ENCODE assay signal across 7 mouse cellular contexts in the genomic region with DNA sequence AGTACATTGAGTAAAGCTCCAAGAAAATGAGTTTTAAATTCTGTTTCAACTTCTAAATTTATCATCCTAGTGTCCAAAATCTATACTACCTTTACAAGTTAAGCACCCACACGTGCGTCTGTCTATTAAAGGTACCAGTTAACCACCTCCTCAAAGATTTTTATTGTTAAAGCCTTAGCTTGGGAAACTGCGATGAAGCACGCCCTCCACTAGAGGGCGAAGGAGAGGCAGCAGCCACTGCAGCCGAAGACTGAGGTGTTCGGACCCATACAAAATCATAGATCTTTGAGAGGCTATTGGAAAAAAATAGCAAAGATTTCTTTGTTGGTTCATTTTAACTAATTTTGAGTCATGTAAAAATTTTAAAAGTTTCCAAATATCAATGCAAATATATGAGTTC. TPM values are rescaled to one million over a fixed set of nuclear protein-coding genes. Genes with fewer than 3 reads are reported as not detected.
DNase-seq lines count a peak whose midpoint lies in the region; ATAC-seq and TF ChIP-seq lines count a peak whose summit lies in the region.

No protein-coding gene starts in this region.

- TF ChIP-seq CTCF in E14TG2a.4 (conservative IDR thresholded peaks at IDR 0.05; ENCODE audit: low read length): peak; percentile 97
- TF ChIP-seq CTCF in Patski (IDR thresholded peaks at IDR 0.05): peak; percentile 95
- peak; percentile 74 for TF ChIP-seq CTCF in cortical plate, adult 2 months (IDR thresholded peaks at IDR 0.05; ENCODE audit: extremely low read depth, insufficient read depth, low read length)

- POLR2A ChIA-PET in Patski (lab: Charles Lee): no interaction called here

- no peak overlapping the region for H3K4me3 ChIP-seq in E14TG2a.4 (replicated peaks; ENCODE audit: low read length)
- no peak overlapping the region for H3K4me3 ChIP-seq in cortical plate, adult 2 months (ENCODE audit: insufficient read depth, low read length)

- no peak for TF ChIP-seq POLR2A in cortical plate, adult 2 months (IDR thresholded peaks at IDR 0.05; ENCODE audit: extremely low read depth, insufficient read depth, low read length)

- no peaks in the 10 kb centered on the region for H3K36me3 ChIP-seq in E14TG2a.4 (ENCODE audit: insufficient read depth, low read length)

- H3K9me3 ChIP-seq in E14TG2a.4 (ENCODE audit: low read length): no peaks in the 10 kb centered on the region

- peak; percentile 73 for ATAC-seq in Patski

- H3K27ac ChIP-seq in cortical plate, adult 2 months (ENCODE audit: insufficient read depth, low read length): no peak overlapping the region

- H3K4me1 ChIP-seq in E14TG2a.4 (replicated peaks; ENCODE audit: low read depth, low read length): no peaks in the 10 kb centered on the region; the same call in 1 of the 2 replicates
- no peaks in the 10 kb centered on the region for H3K4me1 ChIP-seq in cortical plate, adult 2 months (ENCODE audit: control insufficient read depth, insufficient read depth, low read length)

- peak; percentile 16 to 33 for DNase-seq in layer of hippocampus, postnatal 10 days (ENCODE audit: low spot score in 2 of 2)
- DNase-seq in layer of hippocampus, postnatal 36 days: no peak
- DNase-seq in Patski (ENCODE audit: low read depth, low spot score): no peak
- DNase-seq in lung, postnatal 10 days: peak; percentile 22
- DNase-seq in natural killer cell, adult 2 months (ENCODE audit: low spot score in 2 of 2): no peak

- CTCF ChIA-PET in Patski (lab: Charles Lee): interaction anchor here (0.8 kb wide), 2 partner anchors 10 to 18 kb away, joined by 3 read pairs; no protein-coding TSS in a partner anchor

- in situ Hi-C loops in Patski (cut with MboI; ENCODE audit: low pct_unique_long_range_greater_than_20kb): loop anchor here (25.0 kb wide), 1 partner anchor 865 kb away; no protein-coding TSS in a partner anchor

- H3K27me3 ChIP-seq in E14TG2a.4 (ENCODE audit: insufficient read depth, low read length) (peaks cover 11% of the 10 kb centered on the region; the same call in 1 of the 2 replicates), Patski (peaks cover 53% of the 10 kb centered on the region)

RNA-seq across cellular contexts. Expression of gene Epha3, which starts 8.3 kb away (rescaled TPM):
- total RNA-seq in layer of hippocampus, postnatal 10 days (2021): 10 to 100 TPM; 24.3 to 25.7 TPM
- 10 to 100 TPM; 16.3 to 17.3 TPM for total RNA-seq in layer of hippocampus, postnatal 36 days (2021)
- polyA plus RNA-seq in Patski (2021): not detected
- 3.0 TPM in 2 replicates for polyA plus RNA-seq in cortical plate, adult 2 months (2012; rRNA removed)

Comparison
In these comparisons a context has a peak if more than half of its experiments do, and no peak if none do; other contexts are left out.
1. DNase-seq: peak in layer of hippocampus, postnatal 10 days (2 of 2) and lung, postnatal 10 days (single experiment); none in layer of hippocampus, postnatal 36 days (0 of 2), Patski (single experiment) and natural killer cell, adult 2 months (0 of 2).
2. Peak in every context shown above with its lines, with median percentiles within 50 percentile points of each other: CTCF ChIP-seq.